Mouse (Mus musculus): ENCODE measurements around the gene Dio1.

DNA sequence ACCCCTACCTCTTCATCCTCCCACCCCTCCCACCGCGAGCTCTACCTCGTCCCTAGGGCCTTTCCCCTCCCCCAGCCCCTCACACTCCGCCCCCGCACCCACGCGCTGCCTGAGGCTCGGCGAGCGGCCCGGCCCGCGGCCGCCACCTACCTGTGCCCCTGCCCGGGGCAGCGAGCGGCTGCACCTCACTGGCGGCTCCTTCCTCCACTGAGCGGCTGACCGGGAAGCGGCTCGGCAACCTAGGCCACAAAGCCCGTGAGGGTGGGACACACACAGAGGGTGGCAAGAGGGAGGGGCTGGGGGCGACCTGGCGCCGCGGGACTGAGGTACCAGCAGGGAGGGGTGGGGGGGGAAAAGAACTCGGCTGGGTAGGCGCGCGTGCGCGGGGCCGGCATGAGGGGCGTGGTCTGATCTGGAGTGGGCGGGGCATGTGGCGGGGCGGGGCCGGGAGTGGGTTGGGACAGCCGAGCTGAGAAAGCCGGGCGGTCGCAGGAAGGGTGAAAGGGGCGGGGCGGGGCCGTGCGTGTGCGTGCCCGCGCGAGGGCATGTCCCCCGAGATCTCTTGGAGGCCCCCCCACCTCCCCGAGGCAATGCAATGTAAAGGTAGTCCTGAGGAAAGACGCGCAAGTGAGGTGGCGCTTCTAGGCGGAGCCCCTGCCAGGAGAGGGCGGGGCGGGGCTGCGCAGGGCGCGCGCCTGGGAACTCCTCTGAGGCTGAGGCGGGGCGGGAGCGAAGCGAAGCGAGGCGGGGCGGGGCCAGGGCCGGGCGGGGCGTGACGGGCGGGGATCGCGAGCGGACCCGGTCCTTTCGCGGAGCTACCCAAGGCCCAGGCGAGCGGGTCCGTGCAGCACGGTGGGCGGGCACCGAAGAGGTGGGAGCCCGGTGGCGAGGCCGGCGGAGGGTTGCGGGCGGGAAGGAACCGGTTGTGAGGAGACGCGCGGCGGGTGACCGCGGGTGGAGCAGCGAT is 53.6 kb downstream of the Dio1 start, which contains the start of the genes Lrrc42 and Hspb11:
- TF ChIP-seq CTCF (IDR thresholded peaks at IDR 0.05) (peak; percentile 66), EP300 (IDR thresholded peaks at IDR 0.05) (no peak)
